Mouse (Mus musculus) embryonic fibroblast, embryonic 13.5 days (primary cell): ENCODE data around the gene Cdkn2b.
A peak's percentile ranks its signal among the peaks of the same experiment; 100 is the strongest.

ENCODE experiments used
- CTCF ChIP-seq: IDR thresholded peaks from 2 replicates; pipeline ENCODE4 v1.5.1; 2011; ENCODE audit warnings: mild to moderate bottlenecking, control low read depth, low read length, moderate library complexity, borderline replicate concordance; ENCODE audit not compliant: insufficient read depth
- POLR2A ChIP-seq: IDR thresholded peaks from 2 replicates; pipeline ENCODE4 v1.6.1; 2011; ENCODE audit warnings: low read depth, mild to moderate bottlenecking, control low read depth, low read length, moderate library complexity

GRCm38 (mm10) chr4:89282036-89282566 is 28.7 kb downstream of the Cdkn2b start:
- TF ChIP-seq CTCF (peak; percentile 16; the same call in 1 of the 2 replicates), POLR2A (peak; percentile 65; the same call in 1 of the 2 replicates)
